Mouse (Mus musculus) adrenal gland, postnatal 4 days (tissue): Measurements from ENCODE around the gene Spdef. TPM values are rescaled to one million over a fixed set of nuclear protein-coding genes. Genes with fewer than 3 reads are reported as not detected.

ENCODE experiments used
- DNase-seq, 2 experiments: peaks; one replicate each; pipeline ENCODE4 v3.0.0; 2021 to 2022; ENCODE audit warnings: low spot score in 2 of 2, mixed read lengths in 2 of 2
- long read RNA-seq, 2 experiments: library from polyadenylated mRNA; stranded (forward); transcript quantifications; one replicate each; pipeline ENCODE4 v2.0.0; 2021
- total RNA-seq, 2 experiments: library from RNA; stranded (reverse); gene quantifications; 2 replicates each; pipeline ENCODE4 v1.2.3; 2021

Gene Spdef
- total RNA-seq: 1 to 10 TPM; 1.2 to 1.9 TPM
- long read RNA-seq, experiment 1: 0 reads
- long read RNA-seq, experiment 2: 0 reads

GRCm38 (mm10) chr17:27728770-27729169, at the start of gene Spdef:
Spdef (minus strand) TSS chr17:27728955.
- no peak for DNase-seq

DNA sequence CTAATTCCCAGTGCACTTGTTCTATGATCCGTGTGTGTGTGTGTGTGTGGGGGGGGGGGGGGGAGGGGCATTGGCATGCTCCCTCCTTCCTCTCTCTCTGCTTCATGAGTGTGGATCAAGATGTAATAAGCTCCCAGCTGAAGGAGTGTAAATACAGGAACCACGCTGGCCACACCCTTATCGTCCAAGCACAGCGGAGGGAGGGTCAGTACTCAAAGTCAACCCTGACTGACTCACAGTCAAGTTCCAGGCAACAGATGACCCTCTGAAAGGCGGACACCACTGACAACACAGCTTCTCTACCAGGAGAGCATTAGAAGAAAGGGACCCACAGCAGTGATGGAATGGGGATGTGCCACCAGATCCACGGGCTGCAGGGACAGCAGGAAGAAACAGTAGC, 49.1 kb upstream of the Spdef start:
- DNase-seq: no peak

DNA sequence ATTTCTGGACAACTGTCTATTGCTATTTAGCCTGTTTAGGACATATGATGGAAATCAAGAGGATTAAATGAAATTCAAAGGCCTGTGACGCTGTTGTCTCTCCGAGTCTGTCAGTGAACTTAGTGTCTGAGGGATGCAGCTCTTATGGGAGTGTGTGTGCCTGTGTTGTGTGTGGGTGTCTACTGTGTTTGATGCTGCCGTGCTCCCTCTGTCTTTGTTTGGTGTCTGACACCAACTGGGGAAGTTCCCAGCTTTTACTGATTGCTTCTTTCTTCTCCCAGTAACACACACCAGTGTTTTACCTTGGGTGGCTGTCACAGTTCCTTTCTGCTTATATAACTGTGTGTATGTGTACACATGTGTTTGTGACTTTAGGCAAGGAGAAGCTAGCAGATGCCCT, 45.4 kb upstream of the Spdef start:
- DNase-seq: no peak

- DNase-seq: no peak
Observed at GRCm38 (mm10) chr17:27771616-27772015, 42.9 kb upstream of the Spdef start.

- peak in 1 of 2 experiments; percentile 44 for DNase-seq
Observed at GRCm38 (mm10) chr17:27768817-27769542, 40.2 kb upstream of the Spdef start.

DNA sequence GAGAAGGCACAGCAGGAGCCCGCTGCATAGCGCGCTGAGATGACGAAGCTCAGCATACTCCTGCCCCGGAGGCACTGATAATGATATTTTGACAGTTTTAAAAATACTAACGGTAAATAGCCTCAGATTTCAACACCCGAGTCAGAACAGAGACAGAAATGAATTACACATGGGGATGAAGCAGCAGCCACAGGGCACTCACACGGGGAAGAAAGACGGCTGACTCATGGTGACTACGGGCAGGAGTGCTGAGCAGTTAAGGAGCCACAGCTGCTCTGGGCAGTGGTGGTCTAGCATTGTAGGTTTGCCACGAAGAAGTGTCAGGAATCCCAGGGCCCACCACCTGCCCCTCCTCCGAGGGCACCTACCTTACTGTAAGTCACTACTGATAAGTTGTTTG, 38.8 kb upstream of the Spdef start:
- DNase-seq: no peak

DNA sequence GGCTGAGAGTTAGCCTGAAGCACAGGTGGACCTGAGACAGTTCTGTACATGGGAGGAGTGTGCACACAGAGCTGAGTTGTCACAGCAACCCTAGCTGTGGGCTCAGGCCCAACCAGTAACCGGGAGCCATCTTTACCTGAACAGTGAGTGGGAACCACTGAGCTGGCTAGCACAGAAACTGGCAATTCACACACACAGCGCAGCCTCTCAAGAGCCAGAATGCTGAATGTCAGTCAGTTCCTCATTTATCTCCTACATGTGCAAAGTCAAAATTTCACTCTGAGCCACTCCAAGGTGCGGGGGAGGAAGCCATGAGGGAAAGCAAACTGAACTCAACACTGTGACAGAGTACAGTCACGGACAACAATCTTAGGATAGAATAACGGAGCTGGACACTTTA, 38.4 kb upstream of the Spdef start:
- no peak for DNase-seq

- no peak for DNase-seq
Observed at GRCm38 (mm10) chr17:27765066-27765465, 36.3 kb upstream of the Spdef start.

DNA sequence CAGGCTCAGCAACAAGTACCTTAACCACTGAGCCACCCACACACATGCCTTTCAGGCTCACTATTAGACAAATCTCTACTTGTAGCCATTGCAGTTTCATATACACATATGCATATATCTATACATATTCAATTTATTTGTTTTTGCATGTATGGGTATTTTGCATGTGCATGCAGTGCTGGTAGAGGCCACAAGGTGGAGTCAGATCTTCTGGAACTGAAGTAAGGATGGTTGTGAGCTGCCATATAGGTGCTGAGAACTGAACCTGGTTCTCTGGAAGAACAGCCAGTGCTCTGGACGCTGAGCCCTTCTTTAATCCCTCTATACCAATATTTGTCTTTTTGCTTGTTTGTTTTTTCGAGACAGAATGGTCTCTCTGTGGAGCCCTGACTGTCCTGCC, 35.7 kb upstream of the Spdef start:
- DNase-seq: no peak

DNA sequence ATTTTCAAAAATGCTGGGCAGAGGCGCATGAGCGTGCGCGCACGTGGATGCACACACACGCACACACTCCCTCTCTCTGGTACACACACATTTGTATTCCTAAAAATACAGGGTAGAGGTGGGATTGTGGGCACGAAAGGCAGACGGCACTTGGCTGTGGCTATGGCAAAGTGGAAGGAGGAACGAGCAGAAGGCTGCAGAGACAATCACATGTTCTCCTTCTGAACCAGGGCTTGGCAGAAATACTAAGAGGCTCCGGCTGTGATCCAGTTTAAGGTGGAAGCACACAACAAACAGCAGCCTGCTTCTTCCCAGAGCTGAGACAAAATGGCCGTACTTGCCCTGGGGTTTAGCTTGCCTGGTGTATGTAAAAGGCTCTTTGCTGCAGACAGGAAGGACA, 34.1 kb upstream of the Spdef start:
- no peak for DNase-seq

DNA sequence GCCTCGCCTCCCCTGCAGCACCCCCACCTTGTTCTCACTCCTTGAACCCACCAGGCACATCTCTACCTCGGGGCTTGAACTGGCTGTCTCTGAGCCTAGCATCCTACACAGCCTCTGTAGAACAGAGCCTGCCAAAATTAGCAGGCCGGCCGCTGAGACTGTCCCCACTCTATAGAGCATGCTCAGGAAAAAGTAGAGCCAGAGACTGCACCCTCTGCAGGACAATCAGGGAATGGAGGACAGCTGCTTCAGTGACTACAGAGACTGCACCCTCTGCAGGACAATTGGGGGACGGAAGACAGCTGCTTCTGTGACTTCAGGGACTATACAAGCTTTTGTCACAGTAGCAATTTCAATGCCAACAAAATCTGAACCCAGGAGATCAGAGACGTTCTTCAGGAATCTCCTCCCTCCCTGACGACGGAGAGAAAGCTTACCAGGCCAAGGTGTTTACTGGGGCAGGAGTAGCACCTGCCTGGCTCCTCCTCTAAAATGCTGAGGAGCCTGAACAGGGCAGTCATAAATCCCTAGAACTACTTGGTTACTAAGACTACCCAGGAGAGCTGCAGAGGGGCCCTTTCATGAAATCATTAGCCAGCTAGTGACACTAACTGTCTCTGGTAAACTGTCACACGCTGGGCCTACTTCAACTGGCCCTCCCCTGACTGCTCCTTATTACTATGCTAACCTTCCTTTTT, 33.0 kb upstream of the Spdef start:
- DNase-seq: peak in 1 of 2 experiments; percentile 56

DNA sequence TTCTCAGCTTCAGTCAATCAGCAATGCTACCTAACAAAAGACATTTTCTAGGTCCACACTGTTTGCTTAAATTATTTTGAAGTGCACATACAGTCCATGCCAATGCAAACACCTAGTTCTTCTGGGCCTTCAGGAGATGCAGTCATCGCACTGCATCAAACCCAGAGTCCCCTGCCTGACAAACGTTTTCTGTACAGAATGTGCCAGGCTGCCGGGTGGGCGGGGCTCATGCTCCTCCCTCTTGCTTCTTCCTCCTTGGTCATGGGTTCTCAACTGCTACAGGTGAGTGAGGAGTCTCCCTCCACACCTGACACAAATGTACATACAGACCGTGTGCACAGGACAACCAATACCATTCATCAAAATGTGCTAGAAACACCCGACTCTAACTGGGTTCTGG, 31.4 kb upstream of the Spdef start:
- no peak for DNase-seq

DNA sequence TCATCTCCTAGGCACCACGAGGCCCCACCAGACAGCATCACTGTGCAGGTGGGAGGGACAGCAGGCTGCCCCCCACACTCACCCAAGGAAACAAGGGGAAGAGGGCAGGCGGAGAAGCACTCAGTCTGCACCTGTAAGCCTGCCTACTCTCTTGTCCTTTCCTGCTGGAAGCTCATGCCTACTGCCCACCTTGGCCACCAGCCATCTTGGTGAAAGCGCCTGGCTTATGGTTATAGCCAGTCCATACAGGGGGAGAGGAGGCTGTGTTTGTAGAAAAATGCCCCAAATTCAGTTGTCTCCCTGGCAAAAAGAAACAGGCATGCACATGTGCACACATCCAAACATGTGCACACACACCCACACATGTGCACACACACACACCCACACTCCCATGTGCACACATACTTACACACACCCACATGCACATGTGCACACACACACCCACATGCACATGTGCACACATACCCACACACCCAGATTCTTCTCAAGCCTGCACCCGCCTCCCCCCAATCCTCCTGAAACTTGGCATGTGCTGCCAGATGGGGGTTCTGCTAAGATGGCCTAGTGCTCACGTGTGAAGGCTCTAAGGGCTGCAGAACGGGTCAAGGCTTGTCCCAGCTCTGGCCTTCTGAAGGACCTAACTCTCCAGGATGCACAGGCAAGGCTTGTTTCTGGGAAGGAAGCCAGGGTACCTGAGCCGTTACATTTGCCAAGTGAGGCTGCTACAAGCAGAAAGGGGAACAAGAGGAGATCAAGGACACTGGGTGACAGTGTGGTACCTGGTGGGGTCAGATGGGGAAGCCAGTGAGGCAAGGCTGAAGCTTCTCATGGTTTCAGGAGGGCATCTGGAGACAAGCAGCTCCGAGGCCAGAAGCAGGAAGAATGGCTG, 22.8 kb upstream of the Spdef start:
- DNase-seq: no peak

DNA sequence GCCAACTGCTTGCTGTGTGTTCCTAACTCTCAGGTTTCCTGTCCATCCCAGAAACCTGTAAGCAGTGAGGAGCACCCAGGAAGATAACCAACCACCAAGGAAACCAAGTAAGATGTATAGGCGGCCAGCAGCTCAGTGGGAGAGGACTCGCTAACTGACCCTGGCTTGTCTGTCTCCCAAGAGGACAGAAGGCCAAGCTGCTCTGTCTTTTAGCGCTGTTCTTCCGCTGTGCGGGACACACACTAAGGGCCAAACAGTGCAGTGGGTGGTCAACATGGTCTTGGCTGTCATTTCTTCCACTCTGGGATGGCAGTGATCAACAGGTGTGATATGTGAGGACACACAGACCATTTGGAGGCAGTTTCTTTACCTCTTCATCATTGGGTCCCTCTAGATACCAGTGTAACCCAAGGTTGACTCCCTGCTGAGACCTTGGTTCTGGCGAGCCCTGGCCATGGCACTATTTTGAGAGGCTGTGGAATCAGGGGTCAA, 21.7 kb upstream of the Spdef start:
- DNase-seq: no peak

- no peak for DNase-seq
Observed at GRCm38 (mm10) chr17:27748123-27748522, 19.4 kb upstream of the Spdef start.

DNA sequence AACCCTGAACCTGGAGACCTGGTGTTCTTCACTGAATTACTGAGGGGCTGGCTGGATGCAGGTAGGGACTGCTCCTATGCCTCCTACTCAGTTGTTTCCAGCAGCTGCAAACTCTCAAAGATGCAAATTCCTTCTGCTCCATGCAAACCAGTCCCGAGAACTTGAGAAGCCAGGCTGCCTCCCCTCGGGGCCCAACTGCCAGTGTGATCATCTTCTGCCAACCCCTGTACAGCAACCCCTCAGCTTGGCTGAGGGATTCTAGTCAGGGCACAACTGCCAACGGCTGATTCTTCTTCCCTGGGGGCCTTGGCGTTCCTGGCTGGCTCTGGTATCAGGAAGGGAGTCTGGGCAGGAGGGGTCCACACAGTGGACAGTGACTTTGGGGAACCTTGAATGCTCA, 17.7 kb upstream of the Spdef start:
- DNase-seq: no peak

GRCm38 (mm10) chr17:27740961-27741360, 12.2 kb upstream of the Spdef start:
- DNase-seq: no peak

DNA sequence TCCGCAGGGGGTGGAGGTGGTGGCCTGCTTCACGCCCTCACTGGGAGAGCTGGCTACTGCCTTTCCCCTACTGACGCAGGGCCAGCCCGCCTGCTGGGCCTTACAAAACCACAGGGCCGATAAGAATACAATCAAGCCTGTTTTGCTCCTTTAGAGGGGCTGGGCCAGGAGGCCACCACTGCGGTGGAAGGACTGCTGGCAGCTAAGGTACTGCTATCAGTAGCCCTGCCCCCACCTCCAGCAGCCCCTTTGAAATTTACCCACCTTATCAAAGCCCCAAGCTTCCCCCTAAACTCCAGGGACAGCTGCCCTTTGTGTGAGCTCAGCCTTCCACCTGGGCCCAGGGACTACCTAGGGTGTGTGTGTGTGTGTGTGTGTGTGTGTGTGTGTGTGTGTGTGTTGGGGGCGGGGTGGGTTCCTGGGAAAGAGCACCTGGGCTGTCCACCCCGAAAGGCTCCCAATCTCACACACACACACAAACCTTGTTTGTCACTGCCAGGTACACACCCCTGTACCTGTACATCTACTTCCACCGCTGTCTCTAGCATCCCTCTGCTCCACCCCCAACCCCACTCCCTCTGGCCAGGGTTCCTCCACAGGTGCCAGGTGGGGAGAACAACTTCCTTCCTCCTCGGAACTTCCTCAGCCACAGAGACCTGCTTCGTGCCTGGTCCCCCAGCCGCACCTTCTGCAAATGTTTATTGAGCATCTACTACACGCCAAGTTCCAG, 5.8 kb upstream of the Spdef start:
- DNase-seq: no peak

GRCm38 (mm10) chr17:27732694-27733093, 3.9 kb upstream of the Spdef start:
- no peak for DNase-seq

- no peak for DNase-seq
Observed at GRCm38 (mm10) chr17:27732152-27732551, 3.4 kb upstream of the Spdef start.

DNA sequence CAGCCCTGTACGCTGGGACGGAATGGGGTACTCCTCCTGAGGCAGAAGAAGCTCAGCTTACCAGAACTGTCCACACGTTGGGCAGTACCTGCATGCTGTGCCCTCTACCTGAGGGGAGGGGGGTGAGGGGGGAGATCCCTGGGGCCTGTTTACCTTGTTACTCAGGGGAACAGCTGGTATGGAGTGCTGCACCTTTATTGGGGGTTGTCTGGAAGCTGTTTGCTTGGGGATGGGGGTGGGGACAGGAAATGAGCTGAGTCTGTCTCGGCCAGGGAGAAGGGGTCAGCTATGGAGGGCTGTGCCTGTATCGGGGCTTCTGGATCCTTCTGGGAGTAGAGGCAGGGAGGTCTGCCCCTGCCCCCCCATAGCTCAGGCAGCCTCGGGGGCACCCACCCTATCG, 2.2 kb downstream of the Spdef start:
- no peak for DNase-seq
